Mouse (Mus musculus) spleen, adult 18-20 months (tissue): ENCODE results near the gene Plpp7.

Source experiments
- DNase-seq, 2 experiments: peaks; one replicate each; pipeline ENCODE4 v3.0.0; 2022; ENCODE audit warnings: mixed read lengths in 2 of 2

The Plpp7 gene

GRCm38 (mm10) chr2:32144633-32145032, 49.3 kb downstream of the Plpp7 start:
- DNase-seq, result no peak

- DNase-seq, result no peak
These were observed 51.4 kb downstream of the Plpp7 start for GRCm38 (mm10) chr2:32146617-32147162.

- DNase-seq, result no peak
These were observed 54.8 kb downstream of the Plpp7 start for GRCm38 (mm10) chr2:32150135-32150534.

GRCm38 (mm10) chr2:32150562-32150923, 55.2 kb downstream of the Plpp7 start:
- no peak for DNase-seq

GRCm38 (mm10) chr2:32150924-32151659, 55.8 kb downstream of the Plpp7 start, which contains the start of gene Prrc2b:
Gene Prrc2b (plus strand): TSS chr2:32151082.
- DNase-seq, result peak; percentile 64 to 76

- DNase-seq, result peak in 1 of 2 experiments; percentile 36
These were observed 56.5 kb downstream of the Plpp7 start for GRCm38 (mm10) chr2:32151660-32152366.

- DNase-seq, result no peak
These were observed 57.2 kb downstream of the Plpp7 start for GRCm38 (mm10) chr2:32152367-32153034.

GRCm38 (mm10) chr2:32153041-32153790, 57.9 kb downstream of the Plpp7 start:
- DNase-seq, result no peak

GRCm38 (mm10) chr2:32153791-32154119, 58.4 kb downstream of the Plpp7 start:
- DNase-seq, result no peak

- no peak for DNase-seq
These were observed 59.1 kb downstream of the Plpp7 start for GRCm38 (mm10) chr2:32154334-32154997.

- DNase-seq, result no peak
These were observed 59.7 kb downstream of the Plpp7 start for GRCm38 (mm10) chr2:32154998-32155541.

- no peak for DNase-seq
These were observed 60.3 kb downstream of the Plpp7 start for GRCm38 (mm10) chr2:32155614-32156013.

- DNase-seq, result no peak
These were observed 61.3 kb downstream of the Plpp7 start for GRCm38 (mm10) chr2:32156645-32157044.

GRCm38 (mm10) chr2:32157328-32157727, 62.0 kb downstream of the Plpp7 start:
- no peak for DNase-seq

GRCm38 (mm10) chr2:32158616-32159239, 63.4 kb downstream of the Plpp7 start:
- DNase-seq, result no peak
